19 mouse cellular contexts compared by ENCODE assay signal in genomic region chr14:99933456-99933855, GRCm38 (mm10).
DNase-seq lines count a peak whose midpoint lies in the region; ATAC-seq lines count a peak whose summit lies in the region.
"Had no signal": no experiment of that assay in that cellular context is flagged by ENCODE, and none has a peak within 500 bp of the region (broad histone marks: within the 10 kb centered on the region; RNA-seq: fewer than 3 reads in every experiment).

No protein-coding gene starts in this region.

- no peak for ATAC-seq in midbrain, embryonic 12.5 days (ENCODE audit: low FRiP score, low read depth)
- peak; percentile 85 for ATAC-seq in granulocyte monocyte progenitor cell, adult 5-6 weeks (replicated peaks; ENCODE audit: poor library complexity, severe bottlenecking)
- ATAC-seq in stomach, embryonic 16.5 days (ENCODE audit: insufficient read depth, low FRiP score), result peak; percentile 25; the same call in 1 of the 2 replicates
- ATAC-seq: midbrain, embryonic 16.5 days had no signal

- no peaks in the 10 kb centered on the region for H3K9me3 ChIP-seq in midbrain, embryonic 12.5 days
- no peaks in the 10 kb centered on the region for H3K9me3 ChIP-seq in midbrain, embryonic 10.5 days (replicated peaks)
- H3K9me3 ChIP-seq in limb, embryonic 10.5 days (replicated peaks), result no peaks in the 10 kb centered on the region
- no peaks in the 10 kb centered on the region for H3K9me3 ChIP-seq in stomach, embryonic 16.5 days (replicated peaks; ENCODE audit: control insufficient read depth, low read length)
- H3K9me3 ChIP-seq: forebrain, embryonic 12.5 days; hindbrain, embryonic 13.5 days had no signal

- no peaks in the 10 kb centered on the region for H3K36me3 ChIP-seq in midbrain, embryonic 12.5 days
- no peaks in the 10 kb centered on the region for H3K36me3 ChIP-seq in midbrain, embryonic 10.5 days
- H3K36me3 ChIP-seq in limb, embryonic 10.5 days, result peaks cover 5% of the 10 kb centered on the region; the same call in 1 of the 2 replicates
- no peaks in the 10 kb centered on the region for H3K36me3 ChIP-seq in stomach, embryonic 16.5 days (ENCODE audit: control insufficient read depth, insufficient read depth, low read length)
- H3K36me3 ChIP-seq: forebrain, embryonic 12.5 days had no signal

- H3K4me3 ChIP-seq in midbrain, embryonic 12.5 days, result no peak overlapping the region
- H3K4me3 ChIP-seq in midbrain, embryonic 10.5 days, result no peak overlapping the region
- H3K4me3 ChIP-seq in limb, embryonic 10.5 days, result no peak overlapping the region
- H3K4me3 ChIP-seq in stomach, embryonic 16.5 days (replicated peaks; ENCODE audit: low read length), result no peak overlapping the region
- H3K4me3 ChIP-seq: forebrain, embryonic 12.5 days; hindbrain, embryonic 13.5 days had no signal

- no peaks in the 10 kb centered on the region for H3K27me3 ChIP-seq in midbrain, embryonic 12.5 days
- H3K27me3 ChIP-seq in midbrain, embryonic 10.5 days (ENCODE audit: low read depth, poor library complexity, severe bottlenecking), result no peaks in the 10 kb centered on the region
- no peaks in the 10 kb centered on the region for H3K27me3 ChIP-seq in limb, embryonic 10.5 days (ENCODE audit: low read depth, poor library complexity, severe bottlenecking)
- no peaks in the 10 kb centered on the region for H3K27me3 ChIP-seq in stomach, embryonic 16.5 days (ENCODE audit: control insufficient read depth, insufficient read depth, low read length)
- H3K27me3 ChIP-seq: forebrain, embryonic 12.5 days; hindbrain, embryonic 13.5 days had no signal

- no peak for DNase-seq in midbrain, embryonic 10.5 days (ENCODE audit: low spot score)
- DNase-seq in limb, embryonic 10.5 days (ENCODE audit: low spot score), result no peak
- DNase-seq in ovary, postnatal 10 days (ENCODE audit: low spot score), result no peak
- DNase-seq in neural tube, embryonic 10.5 days (ENCODE audit: extremely low spot score, low spot score), result no peak
- no peak for DNase-seq in ovary, adult 18-20 months (ENCODE audit: low spot score)
- DNase-seq: cerebellum, adult 2 months; cerebellum, postnatal 36 days; gastrocnemius, postnatal 14 days; kidney, adult 18-20 months; liver; lung, adult 18-20 months; right cerebral cortex, postnatal 14 days had no signal

- no peak overlapping the region for H3K9ac ChIP-seq in midbrain, embryonic 12.5 days (replicated peaks)
- H3K9ac ChIP-seq in stomach, embryonic 16.5 days (ENCODE audit: low read length), result no peak overlapping the region
- H3K9ac ChIP-seq: forebrain, embryonic 12.5 days; hindbrain, embryonic 13.5 days had no signal

- peaks cover 3% of the 10 kb centered on the region; the same call in 1 of the 2 replicates for H3K4me1 ChIP-seq in midbrain, embryonic 12.5 days
- H3K4me1 ChIP-seq in midbrain, embryonic 10.5 days, result no peaks in the 10 kb centered on the region
- peaks cover 7% of the 10 kb centered on the region; the same call in 1 of the 2 replicates for H3K4me1 ChIP-seq in limb, embryonic 10.5 days
- H3K4me1 ChIP-seq in stomach, embryonic 16.5 days (ENCODE audit: control insufficient read depth, insufficient read depth, low read length), result no peaks in the 10 kb centered on the region
- H3K4me1 ChIP-seq: forebrain, embryonic 12.5 days had no signal

- H3K27ac ChIP-seq in midbrain, embryonic 12.5 days (replicated peaks), result peak overlapping the region; percentile 20; the same call in 1 of the 2 replicates
- H3K27ac ChIP-seq in midbrain, embryonic 10.5 days (replicated peaks), result no peak overlapping the region
- peak overlapping the region; percentile 44; the same call in 1 of the 2 replicates for H3K27ac ChIP-seq in limb, embryonic 10.5 days
- H3K27ac ChIP-seq in stomach, embryonic 16.5 days (ENCODE audit: low read length), result no peak overlapping the region
- H3K27ac ChIP-seq: forebrain, embryonic 12.5 days; kidney, postnatal 0 days had no signal

- no peak overlapping the region for H3K4me2 ChIP-seq in midbrain, embryonic 12.5 days (replicated peaks)
- no peak overlapping the region for H3K4me2 ChIP-seq in stomach, embryonic 16.5 days (ENCODE audit: low read depth, low read length)
- H3K4me2 ChIP-seq: forebrain, embryonic 12.5 days; hindbrain, embryonic 13.5 days had no signal

- 86% methylated on average over 5 of the region's 5 CpGs for WGBS in midbrain, embryonic 12.5 days
- WGBS in midbrain, embryonic 10.5 days, result 89% methylated on average over 5 of the region's 5 CpGs
- WGBS in limb, embryonic 10.5 days, result 82% methylated on average over 5 of the region's 5 CpGs
- 74% methylated on average over 5 of the region's 5 CpGs for WGBS in stomach, embryonic 16.5 days

Comparison
In these comparisons a context has a peak if more than half of its experiments do, and no peak if none do; other contexts are left out.
1. H3K27ac ChIP-seq: peak in midbrain, embryonic 12.5 days (single experiment) and limb, embryonic 10.5 days (single experiment); none in midbrain, embryonic 10.5 days (single experiment) and stomach, embryonic 16.5 days (single experiment).